Comparison of ENCODE assay signal across 28 mouse cellular contexts in the genomic region with DNA sequence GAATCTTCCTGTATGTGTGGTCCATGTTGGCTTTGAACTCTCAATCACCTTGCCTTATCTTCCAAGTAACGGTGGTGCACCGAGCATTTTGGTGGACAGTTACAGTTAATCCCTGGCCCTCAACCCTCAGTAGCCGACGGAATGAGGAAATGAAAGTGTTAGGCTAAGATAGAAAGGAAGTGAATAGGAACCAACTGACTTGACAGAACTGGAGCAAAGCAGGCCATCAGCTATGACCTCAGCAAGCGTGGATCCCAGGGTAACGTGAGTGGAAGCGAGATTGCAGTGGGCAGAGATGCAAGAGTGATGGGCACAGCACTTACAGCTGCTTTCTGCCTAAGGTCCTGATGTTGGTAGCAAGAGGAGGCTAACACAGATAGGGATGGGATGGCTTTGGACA. TPM values are rescaled to one million over a fixed set of nuclear protein-coding genes. Genes with fewer than 3 reads are reported as not detected.
DNase-seq lines count a peak whose midpoint lies in the region; ATAC-seq and TF ChIP-seq lines count a peak whose summit lies in the region.
"Had no signal": no experiment of that assay in that cellular context is flagged by ENCODE, and none has a peak within 500 bp of the region (broad histone marks: within the 10 kb centered on the region; RNA-seq: fewer than 3 reads in every experiment).

No protein-coding gene starts in this region.

- H3K4me1 ChIP-seq in stomach, postnatal 0 days (replicated peaks; ENCODE audit: control insufficient read depth, insufficient read depth) = no peaks in the 10 kb centered on the region
- H3K4me1 ChIP-seq in thymus, adult 2 months (replicated peaks; ENCODE audit: control insufficient read depth, insufficient read depth, low read length) = no peaks in the 10 kb centered on the region
- H3K4me1 ChIP-seq: embryonic facial prominence, embryonic 10.5 days; embryonic facial prominence, embryonic 15.5 days; forebrain, embryonic 12.5 days; kidney, embryonic 15.5 days; midbrain, embryonic 13.5 days; neural tube, embryonic 15.5 days had no signal

- 88% methylated on average over 7 of the region's 7 CpGs for WGBS in stomach, postnatal 0 days
- 76% methylated on average over 7 of the region's 7 CpGs for whole genome bisulfite sequencing in thymus, adult 2 months

- TF ChIP-seq EP300 in stomach, postnatal 0 days (optimal IDR thresholded peaks at IDR 0.05) = no peak

- H3K27me3 ChIP-seq in stomach, postnatal 0 days (ENCODE audit: control insufficient read depth, insufficient read depth, low read length) = no peaks in the 10 kb centered on the region
- no peaks in the 10 kb centered on the region for H3K27me3 ChIP-seq in thymus, adult 2 months (ENCODE audit: control insufficient read depth, insufficient read depth, low read length)
- H3K27me3 ChIP-seq: embryonic facial prominence, embryonic 15.5 days; forebrain, embryonic 12.5 days; kidney, embryonic 15.5 days; liver, embryonic 12.5 days; midbrain, embryonic 13.5 days; neural tube, embryonic 15.5 days had no signal

- no peak for TF ChIP-seq POLR2A in thymus, adult 2 months (IDR thresholded peaks at IDR 0.05; ENCODE audit: control insufficient read depth, extremely low read depth, insufficient read depth, low read length, poor library complexity)

- no peak overlapping the region for H3K4me3 ChIP-seq in stomach, postnatal 0 days (ENCODE audit: low read depth, low read length)
- no peak overlapping the region for H3K4me3 ChIP-seq in thymus, adult 2 months (ENCODE audit: control insufficient read depth, insufficient read depth, low read length)
- H3K4me3 ChIP-seq: embryonic facial prominence, embryonic 10.5 days; embryonic facial prominence, embryonic 15.5 days; forebrain, embryonic 12.5 days; kidney, embryonic 15.5 days; layer of hippocampus, adult 2 months; liver, embryonic 12.5 days; midbrain, embryonic 13.5 days; neural tube, embryonic 15.5 days had no signal

- no peak overlapping the region for H3K4me2 ChIP-seq in stomach, postnatal 0 days (replicated peaks; ENCODE audit: low read depth)
- H3K4me2 ChIP-seq: embryonic facial prominence, embryonic 15.5 days; forebrain, embryonic 12.5 days; hindbrain, embryonic 14.5 days; kidney, embryonic 15.5 days; liver, embryonic 12.5 days; midbrain, embryonic 13.5 days; neural tube, embryonic 15.5 days had no signal

- H3K27ac ChIP-seq in stomach, postnatal 0 days (replicated peaks) = no peak overlapping the region
- H3K27ac ChIP-seq in thymus, adult 2 months (ENCODE audit: control insufficient read depth, insufficient read depth, low read length) = no peak overlapping the region
- H3K27ac ChIP-seq: embryonic facial prominence, embryonic 10.5 days; embryonic facial prominence, embryonic 15.5 days; forebrain, embryonic 12.5 days; hindbrain, embryonic 14.5 days; kidney, embryonic 15.5 days; layer of hippocampus, adult 2 months; liver, embryonic 12.5 days; midbrain, embryonic 13.5 days; neural tube, embryonic 15.5 days had no signal

- no peak for TF ChIP-seq CTCF in stomach, postnatal 0 days (IDR thresholded peaks at IDR 0.05; ENCODE audit: low read depth)
- no peak for TF ChIP-seq CTCF in thymus, adult 2 months (IDR thresholded peaks at IDR 0.05; ENCODE audit: borderline replicate concordance, control insufficient read depth, extremely low read depth, insufficient read depth, low read length, poor library complexity)

- H3K9me3 ChIP-seq in stomach, postnatal 0 days (ENCODE audit: control insufficient read depth, low read length) = no peaks in the 10 kb centered on the region
- H3K9me3 ChIP-seq: embryonic facial prominence, embryonic 10.5 days; embryonic facial prominence, embryonic 15.5 days; forebrain, embryonic 12.5 days; kidney, embryonic 15.5 days; liver, embryonic 12.5 days; midbrain, embryonic 13.5 days; neural tube, embryonic 15.5 days had no signal

- ATAC-seq in granulocyte monocyte progenitor cell, adult 5-6 weeks (replicated peaks; ENCODE audit: poor library complexity, severe bottlenecking) = peak; percentile 95
- peak; percentile 70 for ATAC-seq in megakaryocyte progenitor cell, adult 5-6 weeks (replicated peaks; ENCODE audit: poor library complexity)
- 0 out of 2 replicates have a peak, but pooled peaks have one; percentile 48 for ATAC-seq in stomach, postnatal 0 days (ENCODE audit: low FRiP score, low TSS enrichment)
- ATAC-seq: forebrain, postnatal 0 days; liver, embryonic 12.5 days; liver, postnatal 0 days; midbrain, embryonic 13.5 days had no signal

- DNase-seq in spleen, postnatal 36 days (ENCODE audit: low spot score in 2 of 2) = peak; percentile 12 to 32
- no peak for DNase-seq in spleen, postnatal 10 days (ENCODE audit: low spot score in 2 of 2)
- DNase-seq in stomach, postnatal 0 days (ENCODE audit: low spot score) = no peak
- no peak for DNase-seq in thymus, adult 2 months
- no peak for DNase-seq in lung, postnatal 14 days
- DNase-seq in lung, postnatal 10 days = no peak
- DNase-seq: adrenal gland, postnatal 14 days; cerebellum, adult 18-20 months; cerebellum, postnatal 10 days; forebrain, postnatal 0 days; heart, postnatal 36 days; kidney, adult 11 months; kidney, postnatal 25 days; left cerebral cortex, postnatal 4 days; liver, postnatal 0 days; right cerebral cortex, postnatal 4 days; thymus, postnatal 4 days had no signal

- peaks cover 15% of the 10 kb centered on the region for H3K36me3 ChIP-seq in stomach, postnatal 0 days (ENCODE audit: control insufficient read depth, insufficient read depth, low read length)
- H3K36me3 ChIP-seq in thymus, adult 2 months (ENCODE audit: control insufficient read depth, insufficient read depth, low read length) = peaks cover 57% of the 10 kb centered on the region

- H3K9ac ChIP-seq in stomach, postnatal 0 days (ENCODE audit: low read length) = no peak overlapping the region
- H3K9ac ChIP-seq: embryonic facial prominence, embryonic 15.5 days; forebrain, embryonic 12.5 days; forebrain, postnatal 0 days; hindbrain, embryonic 14.5 days; kidney, embryonic 15.5 days; liver, embryonic 12.5 days; liver, postnatal 0 days; midbrain, embryonic 13.5 days; neural tube, embryonic 15.5 days had no signal

RNA-seq across cellular contexts. Expression of gene Larp4b, which starts 31.5 kb away (rescaled TPM):
- total RNA-seq in granulocyte monocyte progenitor cell, adult 5-6 weeks (2014; fragmentation: Nextera tagmentation) = 59.1 and 61.6 TPM in 2 replicates
- total RNA-seq in granulocyte monocyte progenitor cell, adult 5-6 weeks (2017) = 79.1 and 81.7 TPM in 2 replicates
- 77.1 and 82.9 TPM in 2 replicates for total RNA-seq in megakaryocyte progenitor cell, adult 5-6 weeks (2015)
- total RNA-seq in megakaryocyte progenitor cell, adult 5-6 weeks (2017) = 73.3 and 90.9 TPM in 2 replicates
- 28.4 and 29.0 TPM in 2 replicates for polyA plus RNA-seq in stomach, postnatal 0 days (2015; fragmentation: Nextera tagmentation; extraction: Ambion mirVana)
- polyA plus RNA-seq in thymus, adult 2 months (2012; rRNA removed) = 24.1 and 34.8 TPM in 2 replicates

Comparison
In these comparisons a context has a peak if more than half of its experiments do, and no peak if none do; other contexts are left out.
1. DNase-seq: peak in spleen, postnatal 36 days (2 of 2); none in spleen, postnatal 10 days (0 of 2), stomach, postnatal 0 days (single experiment), thymus, adult 2 months (single experiment), lung, postnatal 14 days (single experiment) and lung, postnatal 10 days (single experiment).
2. Peak in every context shown above with its lines, with median percentiles within 50 percentile points of each other: ATAC-seq.